Mouse (Mus musculus) brown adipose tissue, adult 24 weeks (tissue): Measurements from ENCODE around the gene Scgb1b20. TPM values are rescaled to one million over a fixed set of nuclear protein-coding genes. Genes with fewer than 3 reads are reported as not detected.
"Not testable (repeated sequence)": the region's sequence is repeated elsewhere in the genome, so short reads cannot be mapped to it uniquely, and the experiment has no call there.

ENCODE experiments used
- H3K27ac ChIP-seq: fragments of 200-500 bp; replicated peaks from 2 replicates; pipeline ENCODE4 v1.5.1; 2012; ENCODE audit warnings: low read depth, mild to moderate bottlenecking, low read length
- H3K4me1 ChIP-seq: fragments of 200-500 bp; 2 replicates; pipeline ENCODE4 v1.6.1; 2012; ENCODE audit warnings: low read length, mixed read lengths; ENCODE audit not compliant: control insufficient read depth, insufficient read depth, insufficient read length
- H3K4me3 ChIP-seq: fragments of 200-500 bp; 2 replicates; pipeline ENCODE4 v1.5.1; 2012; ENCODE audit warnings: low read depth, mild to moderate bottlenecking, low read length, moderate library complexity; ENCODE audit not compliant: insufficient read depth
- polyA plus RNA-seq: library from polyadenylated mRNA; stranded (reverse); fragments of >200 nt; gene quantifications from 2 replicates; pipeline ENCODE4 v1.2.4, GENCODE M21; 2012; ENCODE audit not compliant: missing spikeins, insufficient read depth, insufficient read length

Gene Scgb1b20
- not detected in 2 replicates for polyA plus RNA-seq

- H3K4me1 ChIP-seq, H3K27ac ChIP-seq, H3K4me3 ChIP-seq: not testable (repeated sequence)
Measured at GRCm38 (mm10) chr7:33372934-33373333, at the start of gene Scgb1b20. Scgb1b20 (plus strand) TSS chr7:33373234.

- not testable (repeated sequence) for H3K4me1 ChIP-seq, H3K4me3 ChIP-seq, H3K27ac ChIP-seq
Measured at GRCm38 (mm10) chr7:33366222-33366621, 6.8 kb upstream of the Scgb1b20 start, which contains the start of gene Scgb2b20. Scgb2b20 (minus strand) TSS chr7:33366322.

GRCm38 (mm10) chr7:33399749-33400148 is 26.7 kb downstream of the Scgb1b20 start:
- not testable (repeated sequence) for H3K4me3 ChIP-seq, H3K4me1 ChIP-seq, H3K27ac ChIP-seq

GRCm38 (mm10) chr7:33401650-33402049 is 28.6 kb downstream of the Scgb1b20 start:
- H3K4me3 ChIP-seq = no peak overlapping the region
- H3K4me1 ChIP-seq = no peaks in the 10 kb centered on the region
- no peak overlapping the region for H3K27ac ChIP-seq

GRCm38 (mm10) chr7:33409681-33410080 is 36.6 kb downstream of the Scgb1b20 start:
- H3K4me1 ChIP-seq, H3K27ac ChIP-seq, H3K4me3 ChIP-seq: not testable (repeated sequence)

Other genes with a start within 250 kb of the Scgb1b20 start
- not detected in 2 replicates for gene Scgb2b18, start 199.4 kb upstream of the Scgb1b20 start, polyA plus RNA-seq
- gene Scgb1b18, start 187.7 kb upstream of the Scgb1b20 start, polyA plus RNA-seq = not detected in 2 replicates
- gene Scgb2b19, start 92.9 kb upstream of the Scgb1b20 start, polyA plus RNA-seq = not detected in 2 replicates
- gene Scgb1b19, start 85.9 kb upstream of the Scgb1b20 start, polyA plus RNA-seq = not detected in 2 replicates
- gene Scgb2b20, start 6.9 kb upstream of the Scgb1b20 start, polyA plus RNA-seq = not detected in 2 replicates
- not detected in 2 replicates for gene Scgb2b21, start 147.2 kb downstream of the Scgb1b20 start, polyA plus RNA-seq